Mouse (Mus musculus) E14TG2a.4 (cell line): ENCODE measurements around the gene Prss8.

Experiments
- H3K27me3 ChIP-seq: 2 replicates; pipeline ENCODE4 v1.6.1; 2014; ENCODE audit warnings: low read length, control low read depth; ENCODE audit not compliant: insufficient read depth
- H3K36me3 ChIP-seq: 2 replicates; pipeline ENCODE4 v1.6.1; 2014; ENCODE audit warnings: low read length, control low read depth; ENCODE audit not compliant: insufficient read depth
- H3K4me1 ChIP-seq: replicated peaks from 2 replicates; pipeline ENCODE4 v1.6.1; 2014; ENCODE audit warnings: low read depth, low read length, control low read depth
- H3K4me3 ChIP-seq: replicated peaks from 2 replicates; pipeline ENCODE4 v1.5.1; 2014; ENCODE audit warnings: mild to moderate bottlenecking, low read length
- H3K9me3 ChIP-seq: 2 replicates; pipeline ENCODE4 v1.6.1; 2014; ENCODE audit warnings: low read length, control low read depth
- CTCF ChIP-seq: conservative IDR thresholded peaks from 2 replicates; pipeline ENCODE4 v1.5.1; 2014; ENCODE audit warnings: low read length
- NANOG ChIP-seq: IDR thresholded peaks from 2 replicates; pipeline ENCODE4 v1.6.1; 2014; ENCODE audit warnings: borderline replicate concordance, low read length, mixed read lengths
- POU5F1 ChIP-seq: IDR thresholded peaks from 2 replicates; pipeline ENCODE4 v1.6.1; 2014; ENCODE audit warnings: low read length, borderline replicate concordance

Prss8 gene

DNA sequence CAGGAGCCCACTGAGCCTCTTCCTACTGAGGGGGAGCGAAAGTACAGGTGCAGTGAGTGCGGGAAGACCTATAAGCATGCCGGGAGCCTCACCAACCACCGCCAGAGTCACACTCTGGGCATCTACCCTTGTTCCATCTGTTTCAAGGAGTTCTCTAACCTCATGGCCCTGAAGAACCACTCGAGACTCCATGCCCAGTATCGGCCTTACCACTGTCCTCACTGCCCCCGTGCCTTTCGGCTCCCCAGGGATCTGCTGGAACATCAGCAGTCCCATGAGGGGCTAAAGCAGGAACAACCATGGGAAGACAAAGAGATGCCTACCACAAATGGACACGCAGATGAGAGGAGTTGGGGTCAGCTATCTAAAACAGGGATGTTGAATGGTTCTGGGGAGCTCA lies 50.6 kb downstream of the Prss8 start:
- H3K9me3 ChIP-seq: no peaks in the 10 kb centered on the region
- TF ChIP-seq POU5F1 (no peak), CTCF (no peak), NANOG (no peak)
- no peak overlapping the region for H3K4me3 ChIP-seq
- peaks cover 72% of the 10 kb centered on the region for H3K36me3 ChIP-seq
- H3K4me1 ChIP-seq: peaks cover 82% of the 10 kb centered on the region
- H3K27me3 ChIP-seq: no peaks in the 10 kb centered on the region

DNA sequence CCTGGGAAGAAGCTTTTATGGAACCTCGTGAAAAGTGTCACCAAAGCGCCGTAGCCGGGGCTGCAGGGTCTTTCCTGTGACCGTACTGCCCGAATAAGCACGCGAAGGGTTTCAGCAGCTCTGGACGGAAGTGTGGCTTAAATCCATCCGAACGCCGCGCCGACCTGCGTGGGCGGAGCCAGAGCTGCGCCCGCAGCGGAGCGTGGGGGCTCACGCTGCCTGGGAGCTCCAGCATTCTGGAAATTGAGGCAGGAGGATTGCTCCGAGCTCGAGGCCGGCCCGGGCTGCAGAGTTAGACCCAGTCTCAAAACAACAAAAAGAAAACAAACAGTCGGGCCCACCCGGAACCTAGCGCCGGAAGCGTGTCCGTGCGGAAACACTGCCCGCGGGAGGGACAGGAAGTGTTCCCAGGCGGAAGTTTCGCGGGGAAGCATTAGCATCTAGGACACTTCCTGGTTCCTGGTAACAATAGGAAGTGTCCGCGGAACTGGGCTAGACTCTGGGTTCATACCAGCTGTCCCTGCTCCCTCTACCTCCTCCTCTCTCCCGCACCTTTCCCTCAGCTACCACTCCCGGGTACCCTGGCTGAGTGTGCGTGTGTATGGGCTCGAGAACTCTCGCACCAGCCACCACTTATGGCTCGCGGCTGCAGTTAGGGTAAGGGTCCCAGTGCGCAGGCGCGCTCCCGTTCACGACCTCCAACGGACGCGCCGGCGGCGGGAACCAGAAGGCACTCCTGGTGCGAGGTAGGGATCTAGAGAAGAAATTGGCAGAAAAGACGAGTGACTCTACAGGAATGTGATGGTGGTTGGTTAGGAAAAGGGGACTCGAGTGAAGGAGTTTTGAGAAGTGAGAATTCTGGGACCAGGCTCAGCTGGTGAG lies 53.2 kb downstream of the Prss8 start, which contains the start of gene Zfp668:
Zfp668 (minus strand) TSS at position 362 of the 882 bp plus-strand sequence.
- Histone ChIP-seq H3K9me3 (no peaks in the 10 kb centered on the region), H3K4me3 (peak within 1 kb of the TSS; percentile 100), H3K27me3 (no peaks in the 10 kb centered on the region), H3K4me1 (peaks cover 79% of the 10 kb centered on the region), H3K36me3 (peaks cover 66% of the 10 kb centered on the region)
- TF ChIP-seq POU5F1 (no peak), CTCF (no peak), NANOG (no peak)

DNA sequence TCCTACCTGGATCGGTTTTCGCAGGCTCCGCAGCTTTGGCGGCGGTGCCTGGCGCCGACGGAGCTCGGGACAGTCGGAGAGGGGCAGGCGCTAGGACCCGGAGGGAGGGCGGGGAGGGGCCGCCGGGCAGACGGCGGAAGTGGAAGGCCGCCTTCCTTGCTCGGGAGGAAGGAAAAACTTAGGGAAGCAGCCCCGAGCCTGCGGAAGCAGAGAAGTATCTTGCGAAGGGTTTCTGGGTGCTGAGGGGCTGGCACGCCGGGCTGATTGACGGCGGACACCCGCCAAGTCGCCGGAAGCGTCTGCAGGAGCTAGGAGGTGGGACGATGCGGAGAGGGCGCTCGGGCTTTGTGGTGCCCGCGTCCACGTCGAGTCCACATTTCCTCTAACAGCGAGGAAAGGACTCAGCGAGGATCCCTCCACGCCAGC lies 53.9 kb downstream of the Prss8 start, which contains the start of gene Zfp646:
Zfp646 (plus strand) TSS at position 181 of the 426 bp plus-strand sequence.
- H3K36me3 ChIP-seq: peaks cover 64% of the 10 kb centered on the region
- H3K9me3 ChIP-seq: no peaks in the 10 kb centered on the region
- TF ChIP-seq POU5F1 (no peak), NANOG (no peak), CTCF (no peak)
- H3K4me3 ChIP-seq: peak within 1 kb of the TSS; percentile 100
- no peaks in the 10 kb centered on the region for H3K27me3 ChIP-seq
- peaks cover 75% of the 10 kb centered on the region for H3K4me1 ChIP-seq
